Mouse (Mus musculus) ES-Bruce4 (cell line): ENCODE measurements at regions not wholly inside any gene's neighbourhood (a gene's known extent, or its start where the extent isn't known, plus 50 kb on each side); places are given as distances from the start of the nearest gene placed in this dataset.

Experiments
- H3K27ac ChIP-seq: 2 replicates; pipeline ENCODE4 v1.5.1; 2012; ENCODE audit warnings: low read length, inconsistent platforms; ENCODE audit not compliant: insufficient read depth
- H3K27me3 ChIP-seq: 2 replicates; pipeline ENCODE4 v1.6.1; 2012; ENCODE audit warnings: mild to moderate bottlenecking, low read length, inconsistent platforms; ENCODE audit not compliant: control insufficient read depth, poor library complexity, insufficient read depth, severe bottlenecking
- H3K36me3 ChIP-seq: 2 replicates; pipeline ENCODE4 v1.6.1; 2012; ENCODE audit warnings: inconsistent platforms, mild to moderate bottlenecking, low read length, moderate library complexity; ENCODE audit not compliant: control insufficient read depth, poor library complexity, insufficient read depth, severe bottlenecking
- H3K4me1 ChIP-seq: one replicate; pipeline ENCODE4 v1.8.1; 2011; ENCODE audit warnings: low read length; ENCODE audit not compliant: control insufficient read depth, insufficient read depth
- H3K4me3 ChIP-seq: 2 replicates; pipeline ENCODE4 v1.5.1; 2011; ENCODE audit warnings: low read depth, mild to moderate bottlenecking, low read length
- H3K9ac ChIP-seq: 2 replicates; pipeline ENCODE4 v1.6.1; 2012; ENCODE audit warnings: low read depth, mild to moderate bottlenecking, inconsistent platforms; ENCODE audit not compliant: poor library complexity, severe bottlenecking
- H3K9me3 ChIP-seq: replicated peaks from 2 replicates; pipeline ENCODE4 v1.6.1; 2012; ENCODE audit warnings: mild to moderate bottlenecking, low read length, inconsistent platforms; ENCODE audit not compliant: control insufficient read depth, poor library complexity, insufficient read depth, severe bottlenecking
- CTCF ChIP-seq: IDR thresholded peaks from one replicate; pipeline ENCODE4 v1.8.1; 2011; ENCODE audit warnings: low read depth, low read length
- EP300 ChIP-seq: IDR thresholded peaks from 2 replicates; pipeline ENCODE4 v1.6.1; 2011; ENCODE audit warnings: low read depth, low read length; ENCODE audit not compliant: insufficient read depth
- POLR2A ChIP-seq: IDR thresholded peaks from one replicate; pipeline ENCODE4 v1.8.1; 2011; ENCODE audit warnings: low read length; ENCODE audit not compliant: insufficient read depth

DNA sequence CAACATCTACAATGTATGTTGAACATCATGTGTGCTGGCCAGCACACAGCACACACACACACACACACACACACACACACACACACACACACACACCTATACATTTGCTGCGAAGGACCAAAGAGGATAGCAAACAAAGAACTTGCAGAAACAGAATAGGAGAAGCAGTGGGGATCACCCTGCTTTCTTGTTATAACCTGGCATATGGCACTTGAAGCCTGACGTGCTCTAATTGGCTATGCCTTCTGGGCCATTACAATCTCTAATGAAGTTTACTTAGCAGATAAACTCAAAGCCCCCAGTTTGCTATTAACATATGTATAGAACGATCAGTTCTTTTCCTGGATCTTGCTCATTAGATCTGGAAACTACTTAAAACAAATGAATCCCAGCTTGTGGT lies 407.2 kb downstream of the Ipmk start:
- no peaks in the 10 kb centered on the region; the same call in 1 of the 2 replicates for H3K9me3 ChIP-seq
- no peaks in the 10 kb centered on the region for H3K36me3 ChIP-seq
- H3K27me3 ChIP-seq = no peaks in the 10 kb centered on the region; the same call in 1 of the 2 replicates
- H3K27ac ChIP-seq = no peak overlapping the region
- no peaks in the 10 kb centered on the region for H3K4me1 ChIP-seq
- no peak overlapping the region for H3K9ac ChIP-seq
- no peak overlapping the region for H3K4me3 ChIP-seq
- no peak for TF ChIP-seq POLR2A
- TF ChIP-seq EP300 = no peak
- no peak for TF ChIP-seq CTCF

DNA sequence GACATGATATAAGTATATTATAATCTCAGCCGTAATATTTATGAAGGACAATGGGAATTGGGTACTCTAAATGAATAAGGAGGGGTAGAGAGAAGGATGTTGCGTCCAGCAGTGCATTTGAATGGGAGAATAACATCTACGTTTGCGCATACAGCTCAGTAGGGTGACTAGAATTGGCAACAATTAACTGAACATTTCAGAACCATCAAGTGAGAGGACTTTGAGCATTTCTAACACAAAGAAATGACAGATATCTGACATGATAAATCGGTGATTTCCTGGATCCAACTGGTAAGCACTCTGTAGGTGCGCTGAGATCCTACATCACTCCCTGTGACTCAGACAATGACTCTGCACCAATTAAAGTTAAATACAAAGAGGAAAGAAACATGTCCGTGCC lies 431.3 kb downstream of the Ipmk start:
- H3K27ac ChIP-seq = no peak overlapping the region
- no peaks in the 10 kb centered on the region for H3K27me3 ChIP-seq
- no peaks in the 10 kb centered on the region for H3K9me3 ChIP-seq
- H3K4me3 ChIP-seq = no peak overlapping the region
- TF ChIP-seq POLR2A = no peak
- TF ChIP-seq CTCF = no peak
- no peak for TF ChIP-seq EP300
- no peak overlapping the region for H3K9ac ChIP-seq
- H3K4me1 ChIP-seq = no peaks in the 10 kb centered on the region
- H3K36me3 ChIP-seq = no peaks in the 10 kb centered on the region

GRCm38 (mm10) chr10:71789241-71789640 lies 441.7 kb downstream of the Ipmk start:
- Histone ChIP-seq H3K9ac (no peak overlapping the region), H3K4me3 (no peak overlapping the region), H3K4me1 (no peaks in the 10 kb centered on the region), H3K9me3 (no peaks in the 10 kb centered on the region), H3K27ac (no peak overlapping the region), H3K36me3 (no peaks in the 10 kb centered on the region), H3K27me3 (no peaks in the 10 kb centered on the region; the same call in 1 of the 2 replicates)
- TF ChIP-seq EP300 (no peak), POLR2A (no peak), CTCF (no peak)

GRCm38 (mm10) chr10:71789936-71790335 lies 442.4 kb downstream of the Ipmk start:
- Histone ChIP-seq H3K9ac (no peak overlapping the region), H3K36me3 (no peaks in the 10 kb centered on the region), H3K4me1 (no peaks in the 10 kb centered on the region), H3K4me3 (no peak overlapping the region), H3K27me3 (no peaks in the 10 kb centered on the region; the same call in 1 of the 2 replicates), H3K27ac (no peak overlapping the region), H3K9me3 (no peaks in the 10 kb centered on the region)
- TF ChIP-seq EP300 (no peak), CTCF (no peak), POLR2A (no peak)

DNA sequence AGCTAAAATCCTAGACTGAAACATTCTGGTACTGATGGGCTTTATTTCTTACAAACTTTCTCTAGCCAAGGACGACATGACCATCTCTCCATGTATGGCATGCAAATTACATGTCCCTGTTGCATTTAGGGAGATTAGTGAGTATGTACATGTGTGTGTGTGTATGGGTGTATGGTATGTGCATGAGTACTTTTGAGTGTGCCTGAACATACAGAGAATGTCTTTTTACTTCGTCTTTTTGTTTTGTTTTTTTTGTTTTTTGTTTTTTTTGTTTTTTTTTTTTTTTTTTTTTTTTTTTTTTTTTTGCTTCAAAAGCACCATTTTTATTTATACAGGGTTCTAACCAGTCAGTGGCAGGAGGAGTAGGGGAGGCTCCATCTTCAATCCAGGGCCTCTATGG lies 451.1 kb downstream of the Ipmk start:
- no peak for TF ChIP-seq POLR2A
- TF ChIP-seq EP300 = no peak
- TF ChIP-seq CTCF = no peak
- Histone ChIP-seq H3K27ac (no peak overlapping the region), H3K9ac (no peak overlapping the region), H3K27me3 (no peaks in the 10 kb centered on the region; the same call in 1 of the 2 replicates), H3K36me3 (no peaks in the 10 kb centered on the region), H3K9me3 (no peaks in the 10 kb centered on the region), H3K4me3 (no peak overlapping the region), H3K4me1 (no peaks in the 10 kb centered on the region)

DNA sequence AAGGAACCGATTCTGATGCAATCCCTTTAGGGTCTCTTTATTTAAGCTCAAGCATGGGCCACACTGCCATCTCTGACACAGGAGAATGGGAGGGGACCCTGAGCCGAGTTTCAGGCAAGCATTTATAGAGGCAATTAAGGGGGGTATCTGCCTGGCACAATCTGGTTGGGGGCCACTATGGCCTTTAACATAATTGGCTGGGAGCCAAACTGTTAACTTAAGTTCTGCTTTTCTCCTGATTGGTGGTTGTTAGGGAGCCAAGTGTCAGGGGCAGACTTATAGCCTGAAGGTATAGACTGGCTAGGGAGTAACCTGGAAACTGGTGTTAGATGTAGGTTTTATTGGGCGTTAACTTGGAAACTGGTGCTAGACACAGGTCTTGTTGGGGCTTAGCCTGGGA lies 454.9 kb downstream of the Ipmk start:
- no peaks in the 10 kb centered on the region for H3K9me3 ChIP-seq
- no peak overlapping the region for H3K9ac ChIP-seq
- H3K4me1 ChIP-seq = no peaks in the 10 kb centered on the region
- no peak overlapping the region for H3K27ac ChIP-seq
- no peaks in the 10 kb centered on the region for H3K36me3 ChIP-seq
- H3K27me3 ChIP-seq = no peaks in the 10 kb centered on the region
- H3K4me3 ChIP-seq = no peak overlapping the region
- TF ChIP-seq CTCF = no peak
- no peak for TF ChIP-seq EP300
- TF ChIP-seq POLR2A = no peak

- Histone ChIP-seq H3K27me3 (no peaks in the 10 kb centered on the region), H3K27ac (no peak overlapping the region), H3K36me3 (no peaks in the 10 kb centered on the region), H3K4me3 (no peak overlapping the region), H3K4me1 (no peaks in the 10 kb centered on the region), H3K9me3 (no peaks in the 10 kb centered on the region), H3K9ac (no peak overlapping the region)
- TF ChIP-seq EP300 = no peak
- no peak for TF ChIP-seq POLR2A
- no peak for TF ChIP-seq CTCF
Observed at GRCm38 (mm10) chr10:71832633-71833032, 485.1 kb downstream of the Ipmk start.
